Mouse (Mus musculus): ENCODE measurements around the gene Shisal2a. TPM values are rescaled to one million over a fixed set of nuclear protein-coding genes. Genes with fewer than 3 reads are reported as not detected.

The Shisal2a gene
- total and polyA plus RNA-seq, 3 experiments, result not detected

DNA sequence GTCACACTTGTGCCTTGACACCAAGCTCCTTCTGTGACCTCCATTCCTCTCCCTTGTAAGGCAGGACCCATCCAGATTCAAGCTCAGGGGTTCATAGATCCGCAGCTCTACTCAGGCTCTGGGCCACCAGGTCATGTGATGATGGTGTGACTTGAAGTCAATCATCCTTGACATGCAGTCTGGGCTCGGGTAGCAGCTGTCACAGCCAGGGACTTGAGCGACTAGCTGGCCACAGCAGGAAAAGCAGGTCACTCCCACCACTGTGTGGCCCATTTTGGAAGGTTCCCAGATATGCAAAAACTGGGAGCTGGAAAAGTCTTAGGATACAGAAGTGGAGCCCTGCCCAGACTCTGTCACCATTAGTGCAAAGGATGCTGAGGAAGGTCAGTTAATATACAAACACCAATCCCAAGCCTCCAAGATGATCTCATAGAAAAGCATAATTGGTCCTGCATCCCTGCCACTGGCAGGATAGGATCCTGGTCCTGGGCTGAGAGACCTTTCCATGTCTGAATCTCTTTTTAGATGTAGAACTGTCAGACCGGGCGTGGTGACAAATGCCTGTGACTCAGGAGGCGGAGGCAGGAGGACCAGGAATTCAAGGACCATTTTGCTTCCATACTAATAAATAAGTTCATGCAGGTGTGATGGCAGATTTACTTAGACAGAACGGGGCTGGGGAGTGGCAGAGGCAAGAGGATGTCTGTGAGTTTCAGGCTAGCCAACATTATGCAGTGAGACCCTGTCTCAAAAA, 62.3 kb downstream of the Shisal2a start:
- peak overlapping the region in 1 of 3 experiments; percentile 37 for H3K4me3 ChIP-seq (replicated peaks in 1 of 3; ENCODE audit: low read depth in 2 of 3, low read length in 2 of 3, poor library complexity in 1 of 3)
- H3K4me1 ChIP-seq (ENCODE audit: control insufficient read depth in 1 of 2, insufficient read depth in 2 of 2), result peaks cover 16 to 43% of the 10 kb centered on the region in 2 experiments
- H3K27ac ChIP-seq (ENCODE audit: insufficient read depth, low read depth), result no peak overlapping the region
- H3K27me3 ChIP-seq (replicated peaks), result no peaks in the 10 kb centered on the region
- TF ChIP-seq USF1 (IDR thresholded peaks at IDR 0.05; ENCODE audit: low read depth, low read length) (peak; percentile 72), MAX (IDR thresholded peaks at IDR 0.05; ENCODE audit: low read length) (peak; percentile 65; the same call in 1 of the 2 replicates), ZKSCAN1 (IDR thresholded peaks at IDR 0.05; ENCODE audit: borderline replicate concordance, low read depth, low read length) (no peak), EP300 (IDR thresholded peaks at IDR 0.05; ENCODE audit: low read length) (peak; percentile 31; the same call in 1 of the 2 replicates), ZNF384 (IDR thresholded peaks at IDR 0.05; ENCODE audit: low read depth, low read length) (no peak), POLR2A (IDR thresholded peaks at IDR 0.05; ENCODE audit: low read depth, low read length) (no peak), MEF2A (IDR thresholded peaks at IDR 0.05; ENCODE audit: borderline replicate concordance, low read depth, low read length) (no peak), BHLHE40 (IDR thresholded peaks at IDR 0.05; ENCODE audit: low read depth, low read length) (peak; percentile 85), ETS1 (conservative IDR thresholded peaks at IDR 0.05; ENCODE audit: low read depth, low read length) (peak; percentile 42; the same call in 1 of the 2 replicates), NRF1 (IDR thresholded peaks at IDR 0.05; ENCODE audit: low read depth, low read length) (no peak), SIN3A (IDR thresholded peaks at IDR 0.05; ENCODE audit: low read length) (no peak), USF2 (conservative IDR thresholded peaks at IDR 0.05; ENCODE audit: low read depth, low read length) (peak; percentile 57)
- no peaks in the 10 kb centered on the region for H3K79me2 ChIP-seq (replicated peaks; ENCODE audit: control insufficient read depth, extremely low read depth, insufficient read depth, poor library complexity, severe bottlenecking)
- H3K9me3 ChIP-seq (replicated peaks; ENCODE audit: low read length), result no peaks in the 10 kb centered on the region
- in situ Hi-C loops (cut with MboI; ENCODE audit: low pct_ligation_motif_present, low pct_unique_long_range_greater_than_20kb, low sequenced_read_pairs) (loop anchor here (5.0 kb wide), 1 partner anchor 64 kb away; no protein-coding TSS in a partner anchor), dilution Hi-C loops (cut with MboI; ENCODE audit: extremely low pct_ligation_motif_present, extremely low pct_unique_long_range_greater_than_20kb, low sequenced_read_pairs) (no loop called here)
- no peak overlapping the region for H3K9ac ChIP-seq (ENCODE audit: insufficient read depth, low read depth)
- no peaks in the 10 kb centered on the region for H3K36me3 ChIP-seq (replicated peaks in 1 of 2; ENCODE audit: control insufficient read depth in 1 of 2, insufficient read depth in 1 of 2, low read length in 1 of 2)
- DNase-seq (ENCODE audit: extremely low read depth), result peak; percentile 70
- no peak overlapping the region for H3K4me2 ChIP-seq (ENCODE audit: insufficient read depth, low read depth, poor library complexity, severe bottlenecking)

DNA sequence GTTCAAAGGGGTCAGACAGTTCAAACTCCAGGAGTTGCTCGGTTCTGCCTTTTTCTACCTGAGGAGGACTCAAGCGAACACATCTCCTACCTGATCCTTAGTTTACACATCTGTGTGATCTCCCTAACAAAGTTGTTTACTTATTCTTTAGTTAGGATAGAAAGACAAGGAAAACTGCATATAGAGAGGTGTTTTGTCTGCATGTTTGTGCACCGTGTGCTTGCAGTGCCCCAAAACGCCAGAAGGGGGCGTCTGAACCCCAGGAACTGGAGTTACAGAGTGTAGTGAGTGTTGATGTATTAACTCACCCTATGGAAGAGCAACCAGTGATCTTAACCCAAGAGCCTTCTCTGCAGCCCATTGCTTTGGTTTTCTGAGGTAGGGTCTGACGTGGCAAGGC, 63.4 kb downstream of the Shisal2a start:
- Histone ChIP-seq H3K27me3 (replicated peaks) (no peaks in the 10 kb centered on the region), H3K4me1 (ENCODE audit: control insufficient read depth in 1 of 2, insufficient read depth in 2 of 2) (peaks cover 16 to 43% of the 10 kb centered on the region in 2 experiments), H3K79me2 (replicated peaks; ENCODE audit: control insufficient read depth, extremely low read depth, insufficient read depth, poor library complexity, severe bottlenecking) (no peaks in the 10 kb centered on the region), H3K4me3 (replicated peaks in 1 of 3; ENCODE audit: low read depth in 2 of 3, low read length in 2 of 3, poor library complexity in 1 of 3) (no peak overlapping the region), H3K9me3 (replicated peaks; ENCODE audit: low read length) (no peaks in the 10 kb centered on the region), H3K27ac (ENCODE audit: insufficient read depth, low read depth) (no peak overlapping the region), H3K36me3 (replicated peaks in 1 of 2; ENCODE audit: control insufficient read depth in 1 of 2, insufficient read depth in 1 of 2, low read length in 1 of 2) (no peaks in the 10 kb centered on the region), H3K4me2 (ENCODE audit: insufficient read depth, low read depth, poor library complexity, severe bottlenecking) (no peak overlapping the region), H3K9ac (ENCODE audit: insufficient read depth, low read depth) (no peak overlapping the region)
- no peak for TF ChIP-seq CHD1 (IDR thresholded peaks at IDR 0.05; ENCODE audit: low read depth, low read length)
- TF ChIP-seq RAD21 (IDR thresholded peaks at IDR 0.05; ENCODE audit: low read depth, low read length), result peak; percentile 23
- no peak for TF ChIP-seq HCFC1 (IDR thresholded peaks at IDR 0.05; ENCODE audit: low read depth, low read length)
- TF ChIP-seq SMC3 (IDR thresholded peaks at IDR 0.05; ENCODE audit: low read depth, low read length), result no peak
- TF ChIP-seq KAT2A (IDR thresholded peaks at IDR 0.05; ENCODE audit: insufficient replicate concordance, low read length), result no peak
- TF ChIP-seq UBTF (IDR thresholded peaks at IDR 0.05; ENCODE audit: low read depth, low read length), result no peak
- no peak for TF ChIP-seq MAFK (IDR thresholded peaks at IDR 0.05; ENCODE audit: insufficient replicate concordance, low read length)
- no peak for TF ChIP-seq MEF2A (IDR thresholded peaks at IDR 0.05; ENCODE audit: borderline replicate concordance, low read depth, low read length)
- TF ChIP-seq IRF4 (IDR thresholded peaks at IDR 0.05; ENCODE audit: low read depth, low read length), result no peak
- no peak for TF ChIP-seq POLR2AphosphoS2 (IDR thresholded peaks at IDR 0.05; ENCODE audit: low read depth, low read length)
- TF ChIP-seq JUN (IDR thresholded peaks at IDR 0.05; ENCODE audit: insufficient read depth, low read depth, low read length), result no peak
- TF ChIP-seq ELF1 (IDR thresholded peaks at IDR 0.05; ENCODE audit: low read depth, low read length), result no peak
- TF ChIP-seq MYC (IDR thresholded peaks at IDR 0.05; ENCODE audit: low read depth, low read length), result no peak
- TF ChIP-seq CTCF (conservative IDR thresholded peaks at IDR 0.05 in 1 of 2, IDR thresholded peaks at IDR 0.05 in 1 of 2; ENCODE audit: low read depth in 2 of 2, low read length in 2 of 2), result peak; percentile 49 to 71
- no peak for TF ChIP-seq ZC3H11A (IDR thresholded peaks at IDR 0.05; ENCODE audit: low read depth, low read length)
- dilution Hi-C loops (cut with MboI; ENCODE audit: extremely low pct_ligation_motif_present, extremely low pct_unique_long_range_greater_than_20kb, low sequenced_read_pairs), result no loop called here
- in situ Hi-C loops (cut with MboI; ENCODE audit: low pct_ligation_motif_present, low pct_unique_long_range_greater_than_20kb, low sequenced_read_pairs), result loop anchor here (5.0 kb wide), 1 partner anchor 62 kb away; no protein-coding TSS in a partner anchor
- no peak for DNase-seq (ENCODE audit: extremely low read depth)

All from CH12.LX (cell line).